Mouse (Mus musculus): ENCODE data around the gene Pemt. TPM values are rescaled to one million over a fixed set of nuclear protein-coding genes. Genes with fewer than 3 reads are reported as not detected.

Pemt gene
- polyA plus RNA-seq, 1 experiment from 2014 or later, result 8.6 TPM

GRCm38 (mm10) chr11:60084589-60084988 lies 38.3 kb upstream of the Pemt start:
- 34% methylated on average over 2 of the region's 2 CpGs for WGBS
- no peak for ATAC-seq (replicated peaks; ENCODE audit: extremely low read depth, insufficient read depth, low FRiP score)
- Histone ChIP-seq H3K9ac (ENCODE audit: low read length) (no peak overlapping the region), H3K4me2 (ENCODE audit: low read depth, low read length) (no peak overlapping the region), H3K27ac (ENCODE audit: low read length) (no peak overlapping the region), H3K4me3 (ENCODE audit: low read length) (no peak overlapping the region), H3K4me1 (ENCODE audit: control insufficient read depth, insufficient read depth, low read length) (no peaks in the 10 kb centered on the region), H3K36me3 (ENCODE audit: control insufficient read depth, insufficient read depth) (no peaks in the 10 kb centered on the region), H3K27me3 (ENCODE audit: control insufficient read depth, insufficient read depth, low read length) (no peaks in the 10 kb centered on the region), H3K9me3 (replicated peaks; ENCODE audit: control insufficient read depth, low read length) (no peaks in the 10 kb centered on the region)

- H3K27me3 ChIP-seq (ENCODE audit: control insufficient read depth, insufficient read depth, low read length), result no peaks in the 10 kb centered on the region
- ATAC-seq (replicated peaks; ENCODE audit: extremely low read depth, insufficient read depth, low FRiP score), result 0 out of 2 replicates have a peak, but pooled peaks have one; percentile 28
- H3K9me3 ChIP-seq (replicated peaks; ENCODE audit: control insufficient read depth, low read length), result no peaks in the 10 kb centered on the region
- no peaks in the 10 kb centered on the region for H3K36me3 ChIP-seq (ENCODE audit: control insufficient read depth, insufficient read depth)
- WGBS, result 13% methylated on average over 4 of the region's 4 CpGs
- no peak overlapping the region for H3K27ac ChIP-seq (ENCODE audit: low read length)
- no peak overlapping the region for H3K4me3 ChIP-seq (ENCODE audit: low read length)
- no peak overlapping the region for H3K4me2 ChIP-seq (ENCODE audit: low read depth, low read length)
- H3K9ac ChIP-seq (ENCODE audit: low read length), result no peak overlapping the region
- no peaks in the 10 kb centered on the region; the same call in 1 of the 2 replicates for H3K4me1 ChIP-seq (ENCODE audit: control insufficient read depth, insufficient read depth, low read length)
These were observed 30.5 kb upstream of the Pemt start for GRCm38 (mm10) chr11:60076790-60077189.

GRCm38 (mm10) chr11:60076183-60076582 lies 29.9 kb upstream of the Pemt start:
- no peak overlapping the region for H3K4me3 ChIP-seq (ENCODE audit: low read length)
- H3K4me1 ChIP-seq (ENCODE audit: control insufficient read depth, insufficient read depth, low read length), result no peaks in the 10 kb centered on the region; the same call in 1 of the 2 replicates
- H3K9ac ChIP-seq (ENCODE audit: low read length), result no peak overlapping the region
- no peak for ATAC-seq (replicated peaks; ENCODE audit: extremely low read depth, insufficient read depth, low FRiP score)
- no peak overlapping the region for H3K27ac ChIP-seq (ENCODE audit: low read length)
- 78% methylated on average over 3 of the region's 3 CpGs for WGBS
- H3K9me3 ChIP-seq (replicated peaks; ENCODE audit: control insufficient read depth, low read length), result no peaks in the 10 kb centered on the region
- H3K36me3 ChIP-seq (ENCODE audit: control insufficient read depth, insufficient read depth), result no peaks in the 10 kb centered on the region
- no peak overlapping the region for H3K4me2 ChIP-seq (ENCODE audit: low read depth, low read length)
- H3K27me3 ChIP-seq (ENCODE audit: control insufficient read depth, insufficient read depth, low read length), result no peaks in the 10 kb centered on the region

- 45% methylated on average over 15 of the region's 15 CpGs for WGBS
- no peak for ATAC-seq (replicated peaks; ENCODE audit: extremely low read depth, insufficient read depth, low FRiP score)
These were observed 27.7 kb upstream of the Pemt start for GRCm38 (mm10) chr11:60073936-60074502.

GRCm38 (mm10) chr11:60073121-60073520 lies 26.8 kb upstream of the Pemt start:
- H3K27me3 ChIP-seq (ENCODE audit: control insufficient read depth, insufficient read depth, low read length), result no peaks in the 10 kb centered on the region
- no peak for ATAC-seq (replicated peaks; ENCODE audit: extremely low read depth, insufficient read depth, low FRiP score)

More at GRCm38 (mm10) chr11:60073936-60074502, 27.7 kb upstream of the Pemt start:
- Histone ChIP-seq H3K27ac (ENCODE audit: low read length) (no peak overlapping the region), H3K4me1 (ENCODE audit: control insufficient read depth, insufficient read depth, low read length) (peaks cover 2% of the 10 kb centered on the region; the same call in 1 of the 2 replicates), H3K36me3 (ENCODE audit: control insufficient read depth, insufficient read depth) (no peaks in the 10 kb centered on the region), H3K4me3 (ENCODE audit: low read length) (no peak overlapping the region), H3K4me2 (ENCODE audit: low read depth, low read length) (no peak overlapping the region), H3K27me3 (ENCODE audit: control insufficient read depth, insufficient read depth, low read length) (no peaks in the 10 kb centered on the region), H3K9ac (ENCODE audit: low read length) (no peak overlapping the region), H3K9me3 (replicated peaks; ENCODE audit: control insufficient read depth, low read length) (no peaks in the 10 kb centered on the region)

GRCm38 (mm10) chr11:60071221-60071620 lies 24.9 kb upstream of the Pemt start:
- Histone ChIP-seq H3K27me3 (ENCODE audit: control insufficient read depth, insufficient read depth, low read length) (no peaks in the 10 kb centered on the region), H3K36me3 (ENCODE audit: control insufficient read depth, insufficient read depth) (no peaks in the 10 kb centered on the region), H3K9me3 (replicated peaks; ENCODE audit: control insufficient read depth, low read length) (no peaks in the 10 kb centered on the region), H3K4me2 (ENCODE audit: low read depth, low read length) (no peak overlapping the region), H3K4me3 (ENCODE audit: low read length) (no peak overlapping the region), H3K9ac (ENCODE audit: low read length) (no peak overlapping the region), H3K4me1 (ENCODE audit: control insufficient read depth, insufficient read depth, low read length) (peaks cover 2% of the 10 kb centered on the region; the same call in 1 of the 2 replicates), H3K27ac (ENCODE audit: low read length) (no peak overlapping the region)
- 81% methylated on average over 6 of the region's 6 CpGs for WGBS
- no peak for ATAC-seq (replicated peaks; ENCODE audit: extremely low read depth, insufficient read depth, low FRiP score)

More at GRCm38 (mm10) chr11:60073121-60073520, 26.8 kb upstream of the Pemt start:
- Histone ChIP-seq H3K36me3 (ENCODE audit: control insufficient read depth, insufficient read depth) (no peaks in the 10 kb centered on the region), H3K9ac (ENCODE audit: low read length) (no peak overlapping the region), H3K4me3 (ENCODE audit: low read length) (no peak overlapping the region), H3K27ac (ENCODE audit: low read length) (no peak overlapping the region), H3K9me3 (replicated peaks; ENCODE audit: control insufficient read depth, low read length) (no peaks in the 10 kb centered on the region), H3K4me1 (ENCODE audit: control insufficient read depth, insufficient read depth, low read length) (peaks cover 2% of the 10 kb centered on the region; the same call in 1 of the 2 replicates), H3K4me2 (ENCODE audit: low read depth, low read length) (no peak overlapping the region)

- ATAC-seq (replicated peaks; ENCODE audit: extremely low read depth, insufficient read depth, low FRiP score), result no peak
- WGBS, result 36% methylated on average over 8 of the region's 8 CpGs
These were observed 24.3 kb upstream of the Pemt start for GRCm38 (mm10) chr11:60070599-60070998.

GRCm38 (mm10) chr11:60068631-60069030 lies 22.3 kb upstream of the Pemt start:
- Histone ChIP-seq H3K27me3 (ENCODE audit: control insufficient read depth, insufficient read depth, low read length) (no peaks in the 10 kb centered on the region), H3K36me3 (ENCODE audit: control insufficient read depth, insufficient read depth) (no peaks in the 10 kb centered on the region), H3K4me3 (ENCODE audit: low read length) (no peak overlapping the region), H3K9me3 (replicated peaks; ENCODE audit: control insufficient read depth, low read length) (no peaks in the 10 kb centered on the region), H3K9ac (ENCODE audit: low read length) (no peak overlapping the region), H3K27ac (ENCODE audit: low read length) (no peak overlapping the region), H3K4me2 (ENCODE audit: low read depth, low read length) (no peak overlapping the region), H3K4me1 (ENCODE audit: control insufficient read depth, insufficient read depth, low read length) (0 out of 2 replicates have a peak, but pooled peaks cover 2% of the 10 kb centered on the region)
- no peak for ATAC-seq (replicated peaks; ENCODE audit: extremely low read depth, insufficient read depth, low FRiP score)

More at GRCm38 (mm10) chr11:60070599-60070998, 24.3 kb upstream of the Pemt start:
- no peaks in the 10 kb centered on the region for H3K36me3 ChIP-seq (ENCODE audit: control insufficient read depth, insufficient read depth)
- no peaks in the 10 kb centered on the region for H3K27me3 ChIP-seq (ENCODE audit: control insufficient read depth, insufficient read depth, low read length)
- peaks cover 2% of the 10 kb centered on the region; the same call in 1 of the 2 replicates for H3K4me1 ChIP-seq (ENCODE audit: control insufficient read depth, insufficient read depth, low read length)
- H3K4me2 ChIP-seq (ENCODE audit: low read depth, low read length), result no peak overlapping the region
- H3K4me3 ChIP-seq (ENCODE audit: low read length), result no peak overlapping the region
- H3K27ac ChIP-seq (ENCODE audit: low read length), result no peak overlapping the region
- no peaks in the 10 kb centered on the region for H3K9me3 ChIP-seq (replicated peaks; ENCODE audit: control insufficient read depth, low read length)
- no peak overlapping the region for H3K9ac ChIP-seq (ENCODE audit: low read length)

GRCm38 (mm10) chr11:60067646-60068045 lies 21.4 kb upstream of the Pemt start:
- H3K4me3 ChIP-seq (ENCODE audit: low read length), result no peak overlapping the region
- 0 out of 2 replicates have a peak, but pooled peaks cover 2% of the 10 kb centered on the region for H3K4me1 ChIP-seq (ENCODE audit: control insufficient read depth, insufficient read depth, low read length)
- ATAC-seq (replicated peaks; ENCODE audit: extremely low read depth, insufficient read depth, low FRiP score), result no peak
- no peak overlapping the region for H3K9ac ChIP-seq (ENCODE audit: low read length)
- H3K9me3 ChIP-seq (replicated peaks; ENCODE audit: control insufficient read depth, low read length), result no peaks in the 10 kb centered on the region
- no peaks in the 10 kb centered on the region for H3K36me3 ChIP-seq (ENCODE audit: control insufficient read depth, insufficient read depth)
- no peaks in the 10 kb centered on the region for H3K27me3 ChIP-seq (ENCODE audit: control insufficient read depth, insufficient read depth, low read length)
- no peak overlapping the region for H3K27ac ChIP-seq (ENCODE audit: low read length)
- 85% methylated on average over 4 of the region's 4 CpGs for WGBS
- no peak overlapping the region for H3K4me2 ChIP-seq (ENCODE audit: low read depth, low read length)
